Mouse (Mus musculus): ENCODE data around the gene Trdmt1. TPM values are rescaled to one million over a fixed set of nuclear protein-coding genes. Genes with fewer than 3 reads are reported as not detected.
A peak's percentile ranks its signal among the peaks of the same experiment; 100 is the strongest.

Trdmt1 gene
- polyA plus RNA-seq, 1 experiment from 2014 or later = 10.4 TPM

DNA sequence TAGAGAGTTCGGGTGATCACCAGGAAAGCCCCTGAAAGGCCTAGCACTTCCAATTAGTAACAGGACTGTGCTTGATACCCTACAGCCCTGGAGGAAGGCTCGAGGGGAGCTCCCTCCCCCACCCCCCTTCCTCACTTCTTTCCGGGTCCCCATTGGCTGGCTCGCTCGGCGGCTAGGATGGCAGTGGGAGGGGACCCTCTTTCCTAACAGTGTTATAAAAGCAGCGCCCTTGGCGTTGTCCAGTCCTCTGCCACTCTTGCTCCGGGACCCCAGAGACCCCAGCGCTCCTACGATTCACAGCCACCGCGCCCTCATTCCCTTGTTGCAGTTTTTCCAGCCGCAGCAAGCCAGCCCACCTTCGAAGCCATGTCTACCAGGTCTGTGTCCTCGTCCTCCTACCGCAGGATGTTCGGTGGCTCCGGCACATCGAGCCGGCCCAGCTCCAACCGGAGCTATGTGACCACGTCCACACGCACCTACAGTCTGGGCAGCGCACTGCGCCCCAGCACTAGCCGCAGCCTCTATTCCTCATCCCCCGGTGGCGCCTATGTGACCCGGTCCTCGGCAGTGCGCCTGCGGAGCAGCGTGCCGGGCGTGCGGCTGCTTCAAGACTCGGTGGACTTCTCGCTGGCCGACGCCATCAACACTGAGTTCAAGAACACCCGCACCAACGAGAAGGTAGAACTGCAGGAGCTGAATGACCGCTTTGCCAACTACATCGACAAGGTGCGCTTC lies 29.8 kb upstream of the Trdmt1 start:
- Histone ChIP-seq H3K27me3 (no peaks in the 10 kb centered on the region), H3K9me3 (no peaks in the 10 kb centered on the region), H3K4me2 (peak overlapping the region; percentile 72), H3K4me3 (peak overlapping the region; percentile 78), H3K36me3 (peaks cover 24% of the 10 kb centered on the region), H3K9ac (peak overlapping the region; percentile 94), H3K4me1 (peaks cover 27% of the 10 kb centered on the region), H3K27ac (peak overlapping the region; percentile 97)
- under 1% methylated on average over 46 of the region's 46 CpGs for WGBS
- peak; percentile 90 for ATAC-seq (ENCODE audit: insufficient number of reproducible peaks, insufficient read depth, low FRiP score, low TSS enrichment, low read depth)

DNA sequence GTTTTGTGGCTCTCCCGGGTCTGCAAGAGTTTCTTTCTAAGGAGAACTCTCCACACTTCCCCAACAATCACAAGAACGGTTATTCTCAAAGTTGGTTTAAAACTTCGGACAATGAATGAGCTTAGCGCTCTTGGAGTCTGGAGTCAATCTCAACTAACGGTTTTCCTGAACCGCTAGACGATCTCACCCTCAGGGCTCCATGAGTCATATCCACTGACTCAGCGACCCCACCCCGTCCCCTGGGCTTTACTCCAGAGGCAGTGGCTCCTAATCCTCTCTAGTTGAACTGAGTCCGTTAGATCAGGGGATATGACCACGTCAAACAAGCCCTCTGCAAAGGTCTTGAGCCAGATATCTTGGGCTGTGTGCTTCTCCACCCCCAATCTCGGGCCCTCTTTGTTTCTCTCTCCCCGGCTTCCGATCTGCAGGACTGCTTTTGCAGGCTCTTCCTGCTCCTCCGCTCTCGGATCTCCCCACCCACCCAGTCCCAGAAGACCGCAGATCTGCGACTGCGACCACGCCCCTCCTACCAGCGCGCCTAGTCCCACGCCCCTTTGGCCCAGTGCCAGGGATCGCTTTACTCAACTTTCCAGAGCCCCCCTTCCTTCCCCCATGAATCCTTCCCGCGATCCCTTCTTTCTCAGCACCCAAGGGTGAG lies 29.1 kb upstream of the Trdmt1 start, which contains the start of gene Vim:
Gene Vim (plus strand): TSS at position 520 of the 658 bp plus-strand sequence.
- Histone ChIP-seq H3K27me3 (no peaks in the 10 kb centered on the region), H3K4me1 (peaks cover 23% of the 10 kb centered on the region), H3K36me3 (peaks cover 20% of the 10 kb centered on the region), H3K4me3 (peak within 1 kb of the TSS; percentile 78), H3K27ac (peak within 1 kb of the TSS; percentile 97), H3K4me2 (peak within 1 kb of the TSS; percentile 72), H3K9me3 (no peaks in the 10 kb centered on the region), H3K9ac (peak within 1 kb of the TSS; percentile 94)
- under 1% methylated on average over 26 of the region's 26 CpGs for WGBS
- peak; percentile 94 for ATAC-seq (ENCODE audit: insufficient number of reproducible peaks, insufficient read depth, low FRiP score, low TSS enrichment, low read depth)

DNA sequence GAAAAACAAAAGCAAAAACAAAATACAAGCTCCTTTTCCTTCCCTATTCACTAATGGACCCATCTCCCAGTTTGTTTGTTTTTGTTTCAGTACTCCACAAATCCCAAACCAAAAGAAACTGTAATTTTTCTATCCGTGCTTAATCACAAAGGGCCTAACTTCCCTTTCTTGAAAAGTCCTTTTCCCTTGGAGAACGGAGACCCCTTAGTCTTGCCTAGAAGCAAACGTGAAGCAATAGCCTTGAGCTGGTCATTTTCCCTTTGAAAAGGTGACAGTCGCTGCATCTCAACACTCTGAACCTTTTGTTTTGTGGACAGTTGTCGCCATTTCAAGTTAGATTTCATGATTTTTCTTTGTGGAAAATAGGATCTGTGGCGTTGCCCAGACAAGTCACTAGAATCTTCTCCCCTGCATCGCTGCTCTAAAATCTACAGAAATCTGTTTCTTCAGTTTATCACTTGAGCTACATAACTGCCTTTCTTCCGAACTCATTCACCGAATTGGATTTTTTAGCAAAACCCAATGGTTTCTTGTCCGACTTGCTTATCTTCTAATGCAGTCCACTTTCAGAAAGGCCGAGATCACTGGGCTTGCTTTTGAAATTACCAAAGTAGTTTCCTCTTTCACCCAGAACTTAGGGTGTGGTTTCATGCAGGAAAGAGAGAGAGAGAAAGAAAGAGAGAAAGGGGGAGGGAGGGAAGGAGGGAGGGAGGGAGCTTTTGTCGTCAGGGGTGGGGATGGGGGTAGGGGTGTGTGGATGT lies 28.4 kb upstream of the Trdmt1 start:
- Histone ChIP-seq H3K27me3 (no peaks in the 10 kb centered on the region), H3K27ac (peak overlapping the region; percentile 97), H3K4me3 (peak overlapping the region; percentile 78), H3K4me2 (peak overlapping the region; percentile 72), H3K9me3 (no peaks in the 10 kb centered on the region), H3K4me1 (peaks cover 21% of the 10 kb centered on the region), H3K9ac (peak overlapping the region; percentile 94), H3K36me3 (peaks cover 13% of the 10 kb centered on the region)
- ATAC-seq (ENCODE audit: insufficient number of reproducible peaks, insufficient read depth, low FRiP score, low TSS enrichment, low read depth) = peak; percentile 33; the same call in 1 of the 2 replicates
- 8% methylated on average over 12 of the region's 12 CpGs for WGBS

DNA sequence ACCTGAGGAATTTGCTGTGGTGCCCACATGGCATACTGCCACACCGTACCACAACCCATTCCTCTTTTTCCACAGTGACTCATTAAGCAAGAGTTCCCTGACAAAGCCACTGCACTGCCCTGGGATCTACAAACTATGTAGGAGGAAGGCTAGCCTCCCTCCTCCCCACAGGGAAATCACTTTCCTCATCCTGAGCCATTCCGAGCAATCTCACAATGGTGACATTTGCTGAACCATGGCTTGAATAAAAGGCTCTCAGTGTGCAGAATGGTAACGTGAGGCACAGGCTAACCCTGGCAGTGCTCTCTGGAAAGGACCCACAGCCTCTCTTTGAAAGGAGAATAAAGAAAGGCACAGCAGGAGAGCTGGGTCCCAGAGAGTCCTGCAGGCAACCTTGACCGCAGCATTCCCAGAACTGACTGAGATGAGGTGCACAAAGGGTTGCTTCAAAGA lies 27.7 kb upstream of the Trdmt1 start:
- Histone ChIP-seq H3K9ac (peak overlapping the region; percentile 94; the same call in 1 of the 2 replicates), H3K4me1 (peaks cover 21% of the 10 kb centered on the region), H3K27me3 (no peaks in the 10 kb centered on the region), H3K4me2 (peak overlapping the region; percentile 72), H3K27ac (peak overlapping the region; percentile 97), H3K4me3 (no peak overlapping the region), H3K9me3 (no peaks in the 10 kb centered on the region), H3K36me3 (peaks cover 9% of the 10 kb centered on the region)
- 26% methylated on average over 4 of the region's 4 CpGs for WGBS
- no peak for ATAC-seq (ENCODE audit: insufficient number of reproducible peaks, insufficient read depth, low FRiP score, low TSS enrichment, low read depth)

DNA sequence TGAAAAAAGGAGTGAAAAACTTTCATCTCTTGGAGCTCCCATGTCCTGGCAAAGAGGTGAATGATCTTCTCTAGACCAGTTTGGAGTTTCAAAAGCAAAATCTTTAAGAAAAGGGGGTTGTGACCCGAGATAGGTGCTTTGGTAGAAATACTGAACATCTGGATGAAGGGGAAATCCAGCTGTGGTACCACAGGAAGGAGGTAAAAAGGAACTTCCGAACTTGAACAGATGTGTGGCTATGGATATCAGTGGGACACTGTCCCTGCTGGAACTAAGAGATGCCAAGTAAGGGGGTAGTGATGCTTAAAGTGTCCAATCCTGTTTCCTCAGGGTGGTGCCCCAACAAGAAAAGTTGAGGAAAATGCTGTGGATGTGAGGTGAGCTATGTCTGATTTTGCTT lies 25.7 kb upstream of the Trdmt1 start:
- Histone ChIP-seq H3K9me3 (no peaks in the 10 kb centered on the region), H3K27me3 (no peaks in the 10 kb centered on the region), H3K9ac (no peak overlapping the region), H3K4me2 (no peak overlapping the region), H3K27ac (no peak overlapping the region), H3K4me3 (no peak overlapping the region), H3K36me3 (no peaks in the 10 kb centered on the region), H3K4me1 (peaks cover 12% of the 10 kb centered on the region)
- no peak for ATAC-seq (ENCODE audit: insufficient number of reproducible peaks, insufficient read depth, low FRiP score, low TSS enrichment, low read depth)
- WGBS = 74% methylated on average over 2 of the region's 2 CpGs

DNA sequence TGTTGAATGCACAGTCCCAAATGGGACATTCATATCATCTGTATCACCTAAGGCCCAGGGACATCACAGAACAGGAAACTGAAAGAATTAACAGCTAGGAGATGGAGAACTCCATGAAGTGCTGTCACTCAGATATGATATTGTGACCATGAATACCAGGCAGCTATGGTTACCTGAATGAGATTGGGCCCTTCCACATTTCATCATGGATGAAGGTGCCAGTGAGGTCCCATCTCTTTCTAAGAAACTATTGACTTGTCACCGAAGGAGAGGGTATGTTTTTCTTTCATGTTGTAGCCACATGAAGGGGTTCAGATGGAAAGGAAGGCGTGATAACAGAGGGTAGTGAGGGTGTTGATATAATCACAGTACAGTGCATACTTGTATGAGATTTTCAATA lies 15.9 kb upstream of the Trdmt1 start:
- H3K27me3 ChIP-seq = no peaks in the 10 kb centered on the region
- H3K4me2 ChIP-seq = no peak overlapping the region
- H3K4me3 ChIP-seq = no peak overlapping the region
- H3K9me3 ChIP-seq = no peaks in the 10 kb centered on the region
- WGBS = 89% methylated on average over 2 of the region's 2 CpGs
- no peak overlapping the region for H3K9ac ChIP-seq
- ATAC-seq (ENCODE audit: insufficient number of reproducible peaks, insufficient read depth, low FRiP score, low TSS enrichment, low read depth) = no peak
- H3K27ac ChIP-seq = no peak overlapping the region
- H3K36me3 ChIP-seq = no peaks in the 10 kb centered on the region
- peaks cover 14% of the 10 kb centered on the region for H3K4me1 ChIP-seq

DNA sequence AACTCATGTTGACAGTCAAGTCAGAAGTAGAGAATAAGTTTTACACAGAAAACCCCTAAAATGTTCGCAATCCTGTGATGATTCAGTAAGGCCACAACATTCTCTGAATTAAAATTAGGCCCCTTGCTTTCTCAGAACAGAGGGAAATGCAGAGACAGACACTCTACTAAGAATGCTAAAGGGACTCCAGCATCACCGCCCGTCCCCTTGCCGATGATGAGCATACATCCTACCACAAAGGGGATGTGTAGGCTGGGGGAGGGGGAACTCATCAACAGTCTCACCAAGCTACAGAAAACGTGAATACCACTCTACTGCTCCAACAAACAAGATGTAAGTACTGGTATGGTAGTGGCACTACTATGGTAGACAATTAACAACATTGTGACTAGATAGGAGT lies 15.3 kb upstream of the Trdmt1 start:
- Histone ChIP-seq H3K27ac (no peak overlapping the region), H3K27me3 (no peaks in the 10 kb centered on the region), H3K4me2 (no peak overlapping the region), H3K9me3 (no peaks in the 10 kb centered on the region), H3K4me3 (no peak overlapping the region), H3K36me3 (no peaks in the 10 kb centered on the region), H3K9ac (no peak overlapping the region), H3K4me1 (peaks cover 14% of the 10 kb centered on the region)
- 82% methylated on average over 5 of the region's 5 CpGs for WGBS
- ATAC-seq (ENCODE audit: insufficient number of reproducible peaks, insufficient read depth, low FRiP score, low TSS enrichment, low read depth) = no peak

DNA sequence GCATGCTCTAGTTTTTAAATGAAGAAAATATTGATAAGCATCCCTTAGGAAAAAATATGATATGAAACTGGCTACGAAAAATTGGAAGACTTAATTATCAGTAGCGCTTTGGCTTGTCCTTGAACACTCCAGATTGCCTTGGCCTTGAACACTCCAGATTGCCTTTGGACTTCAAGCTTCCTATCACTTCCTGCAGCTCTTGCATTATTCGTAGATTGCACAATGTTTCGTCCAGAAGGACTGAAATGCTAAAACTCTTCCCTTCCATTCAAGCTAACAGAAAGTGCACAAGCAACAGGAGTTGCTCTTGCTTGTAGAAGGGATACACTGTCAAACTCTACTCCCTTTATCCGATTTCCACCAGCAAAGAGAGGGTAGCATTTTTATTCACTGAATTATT lies 14.8 kb upstream of the Trdmt1 start:
- no peak overlapping the region for H3K4me2 ChIP-seq
- no peaks in the 10 kb centered on the region for H3K27me3 ChIP-seq
- H3K9me3 ChIP-seq = no peaks in the 10 kb centered on the region
- WGBS = 87% methylated on average over 5 of the region's 5 CpGs
- no peak overlapping the region for H3K4me3 ChIP-seq
- ATAC-seq (ENCODE audit: insufficient number of reproducible peaks, insufficient read depth, low FRiP score, low TSS enrichment, low read depth) = no peak
- H3K9ac ChIP-seq = no peak overlapping the region
- H3K27ac ChIP-seq = no peak overlapping the region
- peaks cover 16% of the 10 kb centered on the region for H3K4me1 ChIP-seq
- no peaks in the 10 kb centered on the region for H3K36me3 ChIP-seq

DNA sequence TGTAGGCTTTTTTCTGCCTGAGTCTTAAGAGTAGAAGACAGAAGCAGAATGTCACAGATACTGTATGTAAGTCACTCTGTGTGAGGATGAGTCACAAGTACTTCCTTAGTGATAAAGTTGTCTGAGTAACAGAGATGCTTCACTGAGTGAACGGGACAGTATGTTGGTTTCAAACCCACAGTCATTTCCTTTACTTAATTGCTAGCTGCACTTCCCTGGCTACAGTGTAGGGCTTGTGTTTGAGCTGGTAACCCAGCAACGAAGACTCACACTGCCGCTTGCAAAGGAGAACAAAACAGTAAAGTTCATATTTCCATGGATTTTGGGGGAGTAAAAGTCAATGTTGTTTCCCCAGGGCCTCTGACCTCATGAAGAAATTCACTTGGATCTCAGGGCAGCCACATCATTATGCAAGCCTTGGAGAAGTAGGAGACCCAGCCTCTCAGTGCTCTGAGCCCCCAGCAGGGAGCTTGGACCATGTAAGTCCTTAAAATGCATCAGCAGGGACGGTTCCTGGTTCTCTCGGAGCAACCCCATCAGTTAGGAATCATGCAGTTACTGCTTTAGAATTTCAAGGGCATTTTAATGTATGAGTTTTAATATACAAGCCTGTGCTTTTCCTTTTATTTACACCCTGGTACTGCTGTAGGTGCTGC lies 14.3 kb upstream of the Trdmt1 start:
- Histone ChIP-seq H3K9me3 (no peaks in the 10 kb centered on the region), H3K36me3 (no peaks in the 10 kb centered on the region), H3K4me2 (no peak overlapping the region), H3K4me1 (peaks cover 21% of the 10 kb centered on the region), H3K9ac (no peak overlapping the region), H3K27me3 (no peaks in the 10 kb centered on the region), H3K4me3 (no peak overlapping the region), H3K27ac (no peak overlapping the region)
- ATAC-seq (ENCODE audit: insufficient number of reproducible peaks, insufficient read depth, low FRiP score, low TSS enrichment, low read depth) = no peak
- 34% methylated on average over 5 of the region's 5 CpGs for WGBS

DNA sequence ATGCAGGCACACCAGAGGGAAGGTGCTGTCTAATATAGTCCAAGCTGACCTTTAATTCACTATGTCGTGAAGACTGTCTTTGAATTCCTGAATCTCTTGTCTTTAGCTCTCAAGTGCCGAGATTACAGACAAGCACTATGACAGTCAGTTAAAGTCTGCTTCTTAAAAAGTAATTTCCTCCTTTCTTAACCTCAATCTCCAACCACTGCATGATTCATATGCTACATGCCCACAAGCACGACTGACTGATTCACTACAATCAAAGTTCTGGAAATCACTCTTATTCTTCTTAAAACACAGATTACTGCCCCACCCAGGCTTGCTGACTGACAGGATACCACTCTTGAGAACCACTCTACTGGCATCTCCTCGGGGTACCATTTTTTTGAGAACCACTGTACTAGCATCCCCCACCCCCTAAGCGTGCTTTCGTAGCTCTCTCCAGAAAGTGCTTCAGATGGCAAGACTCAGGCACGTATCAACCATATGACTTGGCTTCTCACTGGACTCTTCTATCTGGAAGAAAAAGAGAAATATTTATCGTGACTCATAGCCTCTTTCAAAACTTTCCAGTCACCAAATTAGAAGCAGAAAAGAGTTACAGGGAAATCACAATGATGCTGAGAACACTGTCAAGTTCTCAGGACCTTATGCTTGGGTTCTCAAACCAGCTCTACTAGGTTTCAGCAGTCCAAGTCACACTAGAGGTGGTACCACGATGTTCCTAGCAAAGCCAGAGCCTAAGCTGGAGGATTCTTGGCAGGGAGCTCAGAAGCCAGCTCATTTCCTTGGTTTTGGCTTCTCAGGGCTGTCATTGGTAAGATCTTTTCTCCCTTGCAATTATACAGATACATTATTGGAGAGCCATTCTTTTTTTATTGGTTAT lies 12.9 kb upstream of the Trdmt1 start:
- Histone ChIP-seq H3K4me1 (peaks cover 21% of the 10 kb centered on the region), H3K9ac (no peak overlapping the region), H3K27me3 (no peaks in the 10 kb centered on the region), H3K9me3 (no peaks in the 10 kb centered on the region), H3K27ac (0 out of 2 replicates have a peak overlapping the region, but pooled peaks have one; percentile 7), H3K4me3 (no peak overlapping the region), H3K36me3 (no peaks in the 10 kb centered on the region), H3K4me2 (no peak overlapping the region)
- ATAC-seq (ENCODE audit: insufficient number of reproducible peaks, insufficient read depth, low FRiP score, low TSS enrichment, low read depth) = no peak
- WGBS = 64% methylated on average over 9 of the region's 9 CpGs
